Mouse (Mus musculus) heart, embryonic 11.5 days (tissue): ENCODE measurements at regions not wholly inside any gene's neighbourhood (a gene's known extent, or its start where the extent isn't known, plus 50 kb on each side); places are given as distances from the start of the nearest gene placed in this dataset.
A peak's percentile ranks its signal among the peaks of the same experiment; 100 is the strongest.

Experiments
- ATAC-seq: fragments of 200-750 bp; cut with Nextera tagmentation; replicated peaks from 2 replicates; pipeline ENCODE4 v1.8.0; 2017; ENCODE audit warnings: moderate library complexity; ENCODE audit not compliant: insufficient number of reproducible peaks, low FRiP score, low TSS enrichment
- H3K27ac ChIP-seq: fragments of 300-500 bp; sonication (generic); 2 replicates; pipeline ENCODE4 v1.5.1; 2014; ENCODE audit warnings: mild to moderate bottlenecking, low read depth, low read length
- H3K27me3 ChIP-seq: fragments of 300-500 bp; sonication (generic); 2 replicates; pipeline ENCODE4 v1.6.1; 2014; ENCODE audit warnings: mild to moderate bottlenecking, low read length, mixed read lengths; ENCODE audit not compliant: control insufficient read depth, insufficient read depth
- H3K36me3 ChIP-seq: fragments of 300-500 bp; sonication (generic); 2 replicates; pipeline ENCODE4 v1.6.1; 2014; ENCODE audit warnings: mild to moderate bottlenecking, low read length, moderate library complexity, mixed read lengths; ENCODE audit not compliant: control insufficient read depth, insufficient read depth
- H3K4me1 ChIP-seq: fragments of 300-500 bp; sonication (generic); 2 replicates; pipeline ENCODE4 v1.6.1; 2014; ENCODE audit warnings: low read length; ENCODE audit not compliant: control insufficient read depth, insufficient read depth
- H3K4me2 ChIP-seq: fragments of 300-500 bp; sonication (generic); 2 replicates; pipeline ENCODE4 v1.6.1; 2014; ENCODE audit warnings: mild to moderate bottlenecking, moderate library complexity
- H3K4me3 ChIP-seq: fragments of 300-500 bp; sonication (generic); 2 replicates; pipeline ENCODE4 v1.5.1; 2014; ENCODE audit warnings: low read depth, low read length
- H3K9ac ChIP-seq: fragments of 300-500 bp; sonication (generic); 2 replicates; pipeline ENCODE4 v1.6.1; 2014; ENCODE audit warnings: mild to moderate bottlenecking, low read depth, low read length, moderate library complexity
- H3K9me3 ChIP-seq: fragments of 300-500 bp; sonication (generic); replicated peaks from 2 replicates; pipeline ENCODE4 v1.6.1; 2016; ENCODE audit warnings: low read length; ENCODE audit not compliant: control insufficient read depth
- WGBS: fragments of 180-500 bp; shearing (Covaris S2); extraction: QIAGEN DNeasy Blood & Tissue Kit; methylation state at CpG from one replicate; pipeline ENCODE4 v1.1.7; 2014; ENCODE audit not compliant: insufficient replicate concordance; 5-methylcytosine and 5-hydroxymethylcytosine counted together

DNA sequence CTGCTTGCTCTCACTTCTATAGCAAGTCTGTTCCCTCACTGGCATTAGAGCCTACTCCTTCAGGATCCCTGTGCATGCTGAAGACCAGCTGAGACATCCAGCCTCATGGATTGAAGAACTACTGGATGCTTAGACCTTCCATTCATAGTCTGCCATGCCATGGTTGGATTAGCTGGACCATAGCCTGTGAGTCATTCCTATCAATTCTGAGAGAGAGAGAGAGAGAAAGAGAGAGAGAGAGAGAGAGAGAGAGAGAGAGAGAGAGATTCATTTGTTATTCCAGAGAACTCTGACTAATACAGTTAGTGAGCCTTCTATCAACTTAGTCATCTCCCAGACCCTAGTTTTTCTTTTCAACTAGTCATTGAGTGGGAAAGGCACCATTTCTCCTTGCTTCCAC lies 99.0 kb upstream of the S1pr3 start:
- Histone ChIP-seq H3K4me1 (peaks cover 18% of the 10 kb centered on the region), H3K9me3 (no peaks in the 10 kb centered on the region), H3K36me3 (no peaks in the 10 kb centered on the region), H3K27me3 (no peaks in the 10 kb centered on the region), H3K27ac (no peak overlapping the region), H3K9ac (no peak overlapping the region), H3K4me3 (no peak overlapping the region), H3K4me2 (no peak overlapping the region)
- no peak for ATAC-seq

DNA sequence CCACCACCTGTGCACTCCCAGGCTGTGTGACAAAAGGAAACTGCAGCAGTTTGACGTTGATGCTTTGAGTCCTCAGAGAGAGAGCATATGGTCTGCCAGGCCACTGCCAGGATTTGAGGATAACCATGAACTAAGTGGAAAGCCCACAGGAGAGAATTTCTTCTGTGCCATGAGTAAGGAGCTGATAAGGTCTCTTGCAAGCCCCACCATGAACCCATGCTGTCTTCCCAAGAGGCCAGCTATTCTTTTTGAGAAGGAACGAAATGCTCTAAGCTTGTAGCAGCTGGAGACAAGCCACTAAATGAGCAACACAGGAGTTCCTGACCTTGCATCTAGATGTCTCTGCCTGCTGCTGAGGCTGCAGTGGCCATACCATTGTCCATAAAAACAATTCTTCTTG lies 98.4 kb upstream of the S1pr3 start:
- no peaks in the 10 kb centered on the region for H3K9me3 ChIP-seq
- H3K4me1 ChIP-seq = peaks cover 24% of the 10 kb centered on the region
- no peak overlapping the region for H3K27ac ChIP-seq
- no peaks in the 10 kb centered on the region for H3K36me3 ChIP-seq
- 51% methylated on average over 2 of the region's 2 CpGs for WGBS
- no peaks in the 10 kb centered on the region for H3K27me3 ChIP-seq
- ATAC-seq = no peak
- no peak overlapping the region for H3K4me3 ChIP-seq
- no peak overlapping the region for H3K9ac ChIP-seq
- H3K4me2 ChIP-seq = no peak overlapping the region

DNA sequence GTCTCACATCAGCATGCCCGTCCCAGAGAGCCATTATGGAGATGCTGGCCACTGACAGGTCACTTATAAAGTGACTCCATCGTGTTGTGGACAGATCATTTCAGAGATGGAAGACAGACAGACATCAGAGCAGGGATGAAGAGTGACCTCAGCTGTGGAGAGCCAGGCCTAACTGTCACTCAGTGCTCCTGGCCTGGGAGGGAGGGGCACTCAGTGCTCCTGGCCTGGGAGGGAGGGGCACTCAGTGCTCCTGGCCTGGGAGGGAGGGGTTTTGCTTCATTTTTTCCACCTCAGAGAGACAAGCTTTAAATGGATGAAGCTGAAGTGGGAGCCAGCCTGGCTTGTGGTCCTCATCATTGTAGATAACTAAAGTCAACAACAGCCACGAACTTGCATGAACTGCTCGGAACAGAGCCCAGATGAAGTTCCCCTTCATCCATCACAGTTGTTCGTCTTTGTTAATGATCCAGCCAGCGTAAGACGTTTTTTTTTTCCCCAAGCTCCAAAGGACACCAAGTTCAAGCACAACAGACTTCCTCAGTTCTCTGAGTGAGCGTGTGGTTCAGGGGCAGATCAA lies 96.7 kb upstream of the S1pr3 start:
- Histone ChIP-seq H3K9ac (no peak overlapping the region), H3K36me3 (no peaks in the 10 kb centered on the region), H3K4me2 (no peak overlapping the region), H3K9me3 (no peaks in the 10 kb centered on the region), H3K27ac (peak overlapping the region; percentile 35; the same call in 1 of the 2 replicates), H3K4me1 (peaks cover 31% of the 10 kb centered on the region), H3K27me3 (no peaks in the 10 kb centered on the region), H3K4me3 (no peak overlapping the region)
- no peak for ATAC-seq
- 36% methylated on average over 8 of the region's 8 CpGs for WGBS

DNA sequence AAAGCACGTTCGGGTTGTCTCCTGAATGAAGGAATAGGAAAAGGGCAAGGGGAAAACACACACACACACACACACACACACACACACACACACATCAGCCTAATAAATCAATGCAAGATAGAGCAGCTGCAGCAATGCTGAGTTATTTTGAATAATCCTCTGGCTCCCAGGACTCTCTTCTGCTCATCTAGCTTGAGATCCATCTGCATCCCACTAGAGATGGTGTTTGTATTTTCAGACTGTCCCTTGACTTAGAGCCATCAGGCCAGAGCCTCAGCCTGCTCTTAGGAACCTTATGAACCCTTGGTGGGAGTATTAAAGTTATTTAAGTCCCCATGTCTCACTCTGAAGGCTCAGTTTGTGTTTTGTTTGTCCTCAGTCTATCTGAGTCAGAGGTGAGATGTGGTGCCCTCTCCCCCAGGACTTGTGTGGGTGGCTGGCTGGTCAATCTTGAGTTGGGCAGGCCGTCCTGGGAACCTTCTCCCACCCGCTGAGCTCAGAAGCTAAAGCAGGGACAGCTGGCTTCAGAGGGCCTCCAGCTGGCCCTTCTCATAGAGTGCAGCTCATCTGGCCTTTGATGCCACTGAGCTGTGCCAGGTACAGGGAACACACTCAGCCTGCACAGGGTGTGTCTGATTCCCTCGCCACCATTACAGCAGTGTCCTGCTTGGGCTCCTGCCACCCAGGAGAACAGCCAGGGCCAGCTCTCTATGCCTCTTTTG lies 95.1 kb upstream of the S1pr3 start:
- Histone ChIP-seq H3K9ac (no peak overlapping the region), H3K4me3 (no peak overlapping the region), H3K4me1 (peaks cover 31% of the 10 kb centered on the region), H3K4me2 (no peak overlapping the region), H3K36me3 (no peaks in the 10 kb centered on the region), H3K9me3 (no peaks in the 10 kb centered on the region), H3K27ac (peak overlapping the region; percentile 94), H3K27me3 (no peaks in the 10 kb centered on the region)
- ATAC-seq = no peak
- 67% methylated on average over 5 of the region's 5 CpGs for WGBS

DNA sequence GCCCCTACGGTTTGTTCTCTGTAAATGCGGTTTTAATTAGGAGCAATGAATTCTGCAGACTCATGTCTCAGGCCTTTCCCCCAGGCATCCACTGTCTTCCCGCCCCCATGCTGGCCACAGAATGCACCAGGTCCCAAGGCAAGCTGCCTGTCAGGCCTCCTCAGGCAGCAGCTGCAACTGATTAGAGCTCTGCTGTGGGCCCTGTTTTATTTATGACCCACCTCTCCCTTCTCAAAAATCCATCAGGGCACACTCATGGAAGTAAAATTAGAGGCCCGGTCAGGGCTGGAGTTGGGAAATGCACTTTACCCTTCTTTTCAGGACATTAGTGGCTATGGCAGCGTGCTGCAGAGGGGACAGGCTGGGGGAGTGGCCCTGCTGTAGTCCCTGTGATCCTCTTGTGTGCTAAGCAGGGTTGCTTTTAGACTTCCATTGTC lies 93.9 kb upstream of the S1pr3 start:
- Histone ChIP-seq H3K9ac (0 out of 2 replicates have a peak overlapping the region, but pooled peaks have one; percentile 34), H3K4me1 (peaks cover 31% of the 10 kb centered on the region), H3K4me2 (no peak overlapping the region), H3K9me3 (no peaks in the 10 kb centered on the region), H3K27me3 (no peaks in the 10 kb centered on the region), H3K36me3 (no peaks in the 10 kb centered on the region), H3K4me3 (no peak overlapping the region), H3K27ac (peak overlapping the region; percentile 94)
- 5% methylated on average over 5 of the region's 5 CpGs for WGBS
- peak; percentile 76 for ATAC-seq

DNA sequence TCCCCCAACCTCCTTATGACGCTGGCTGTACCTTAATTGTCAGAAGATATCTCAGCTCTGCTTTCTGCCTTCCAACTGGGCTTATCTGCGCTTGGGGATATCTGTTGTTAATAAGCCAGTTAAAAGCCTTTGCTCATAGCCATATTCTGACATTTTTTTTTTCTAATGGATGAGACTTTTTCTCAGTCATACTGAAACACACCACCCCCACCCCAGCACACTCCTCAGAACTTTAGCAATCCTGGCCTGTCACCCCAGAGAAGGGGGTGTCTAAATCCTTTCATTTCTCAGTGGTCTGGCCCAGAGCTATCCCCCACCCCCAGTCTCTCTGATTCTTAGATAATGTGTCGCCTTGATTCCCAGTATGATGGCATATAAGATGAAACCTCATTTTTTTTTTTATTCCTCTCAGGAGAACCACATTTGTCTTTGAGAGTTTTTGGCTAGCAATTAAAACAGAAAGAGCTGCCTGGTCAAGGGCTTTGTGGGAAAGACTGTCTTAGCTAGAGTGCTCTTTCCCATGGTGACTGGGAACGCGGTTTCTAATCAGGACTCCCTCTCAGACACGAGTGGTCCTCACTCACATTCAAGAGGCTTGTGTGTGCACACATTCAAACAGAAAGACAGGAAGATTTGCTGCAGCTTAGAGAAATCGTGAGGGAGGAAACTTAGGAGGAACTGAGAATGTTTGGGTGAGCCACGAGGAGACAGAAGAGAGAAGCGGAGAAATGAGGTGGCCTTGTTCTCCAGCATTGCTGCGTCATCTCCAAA lies 93.2 kb upstream of the S1pr3 start:
- Histone ChIP-seq H3K27ac (peak overlapping the region; percentile 94), H3K27me3 (no peaks in the 10 kb centered on the region), H3K4me1 (peaks cover 28% of the 10 kb centered on the region), H3K36me3 (no peaks in the 10 kb centered on the region), H3K9me3 (no peaks in the 10 kb centered on the region), H3K4me3 (no peak overlapping the region), H3K4me2 (no peak overlapping the region), H3K9ac (peak overlapping the region; percentile 22; the same call in 1 of the 2 replicates)
- 33% methylated on average over 10 of the region's 10 CpGs for WGBS
- no peak for ATAC-seq

DNA sequence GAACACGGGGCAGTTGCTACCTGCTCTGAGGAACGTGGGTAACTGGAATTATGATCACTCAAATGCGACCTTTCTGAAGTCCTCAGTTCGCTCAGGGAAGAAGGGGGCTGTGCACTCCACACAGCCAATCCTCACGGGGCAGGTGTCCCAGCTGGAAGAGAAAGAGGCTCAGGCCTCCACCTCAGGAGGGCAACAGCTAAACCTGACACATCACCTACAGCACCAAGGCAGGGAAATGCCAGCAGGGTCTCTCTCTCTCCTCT lies 92.7 kb upstream of the S1pr3 start:
- H3K9ac ChIP-seq = peak overlapping the region; percentile 22; the same call in 1 of the 2 replicates
- 53% methylated on average over 5 of the region's 5 CpGs for WGBS
- H3K4me3 ChIP-seq = no peak overlapping the region
- H3K9me3 ChIP-seq = no peaks in the 10 kb centered on the region
- ATAC-seq = no peak
- no peaks in the 10 kb centered on the region for H3K27me3 ChIP-seq
- H3K36me3 ChIP-seq = no peaks in the 10 kb centered on the region
- H3K4me1 ChIP-seq = peaks cover 28% of the 10 kb centered on the region
- peak overlapping the region; percentile 94 for H3K27ac ChIP-seq
- H3K4me2 ChIP-seq = no peak overlapping the region

- ATAC-seq = no peak
- no peak overlapping the region for H3K4me3 ChIP-seq
Observed at GRCm38 (mm10) chr13:51323058-51323715, 85.3 kb upstream of the S1pr3 start.

More at GRCm38 (mm10) chr13:51323058-51323715, 85.3 kb upstream of the S1pr3 start:
- Histone ChIP-seq H3K4me2 (no peak overlapping the region), H3K9me3 (no peaks in the 10 kb centered on the region), H3K4me1 (peaks cover 4% of the 10 kb centered on the region; the same call in 1 of the 2 replicates), H3K9ac (no peak overlapping the region), H3K27ac (no peak overlapping the region), H3K27me3 (no peaks in the 10 kb centered on the region), H3K36me3 (no peaks in the 10 kb centered on the region)
- WGBS = 69% methylated on average over 7 of the region's 7 CpGs
